Mouse (Mus musculus): ENCODE measurements at regions not wholly inside any gene's neighbourhood (a gene's known extent, or its start where the extent isn't known, plus 50 kb on each side); places are given as distances from the start of the nearest gene placed in this dataset.

DNA sequence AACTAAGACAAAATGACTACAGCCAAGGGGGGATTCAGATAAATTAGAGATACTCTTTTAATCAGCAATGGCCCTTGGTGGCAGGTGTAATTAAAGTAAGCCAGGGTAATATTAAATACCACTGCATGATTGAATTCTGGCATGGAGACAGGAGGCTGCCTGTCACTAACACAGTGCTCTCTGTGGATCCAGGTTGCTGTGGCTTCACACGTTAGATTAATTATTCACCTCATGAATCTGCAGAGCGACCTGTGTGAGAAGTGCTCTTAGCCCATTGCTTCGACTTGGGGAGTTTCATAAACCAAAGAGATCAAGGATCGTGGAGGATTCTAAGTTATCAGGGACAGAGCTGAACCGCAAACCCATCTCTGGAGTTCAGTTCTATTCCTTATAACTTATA, 545.2 kb upstream of the Hs6st1 start:
- TF ChIP-seq GATA1 (IDR thresholded peaks at IDR 0.05; ENCODE audit: borderline replicate concordance, low read length) (no peak), FLI1 (IDR thresholded peaks at IDR 0.05; ENCODE audit: low read length) (no peak)

Data from megakaryocyte, embryonic 14.5 days (primary cell).